Mouse (Mus musculus): ENCODE measurements around the gene Enpp4. TPM values are rescaled to one million over a fixed set of nuclear protein-coding genes. Genes with fewer than 3 reads are reported as not detected.

Enpp4 gene
- polyA plus RNA-seq (2014; fragmentation: Illumina TruSeq; extraction: RNeasy Lipid Tissue Mini Kit (QIAGEN cat#74804); ENCODE audit: low read depth, low replicate concordance), result 41.4 TPM

GRCm38 (mm10) chr17:44105287-44106138, at the start of gene Enpp4:
Gene Enpp4, minus strand, starts transcription at chr17:44105809.

GRCm38 (mm10) chr17:44078631-44079350, 26.8 kb downstream of the Enpp4 start, which contains the start of gene Enpp5:
Gene Enpp5, plus strand, starts transcription at chr17:44078813.

Other genes with a start within 250 kb of the Enpp4 start
- gene Enpp5, start 27.0 kb downstream of the Enpp4 start, polyA plus RNA-seq (2014; fragmentation: Illumina TruSeq; extraction: RNeasy Lipid Tissue Mini Kit (QIAGEN cat#74804); ENCODE audit: low read depth, low replicate concordance), result 227 TPM
- gene Clic5, start 82.8 kb upstream of the Enpp4 start, polyA plus RNA-seq (2014; fragmentation: Illumina TruSeq; extraction: RNeasy Lipid Tissue Mini Kit (QIAGEN cat#74804); ENCODE audit: low read depth, low replicate concordance), result 111 TPM

Measured in kidney, adult 10 weeks (tissue).